Mouse (Mus musculus) c-Kit-positive CD71-positive TER-119-positive erythroid progenitor cells, embryonic 14.5 days (primary cell): Measurements from ENCODE around the gene Rragd.
"Not testable (repeated sequence)": the region's sequence is repeated elsewhere in the genome, so short reads cannot be mapped to it uniquely, and the experiment has no call there.

ENCODE experiments used
- DNase-seq: peaks from one replicate; pipeline ENCODE4 v3.0.0-alpha.2; 2013; ENCODE audit warnings: low spot score

Gene Rragd

GRCm38 (mm10) chr4:32985684-32986083, 2.8 kb downstream of the Rragd start:
- DNase-seq = no peak

- peak; percentile 81 for DNase-seq
These were observed 4.2 kb downstream of the Rragd start for GRCm38 (mm10) chr4:32987006-32987405.

- DNase-seq = no peak
These were observed 6.5 kb downstream of the Rragd start for GRCm38 (mm10) chr4:32989346-32989745.

GRCm38 (mm10) chr4:32994168-32994567, 11.3 kb downstream of the Rragd start:
- no peak for DNase-seq

- DNase-seq = no peak
These were observed 13.2 kb downstream of the Rragd start for GRCm38 (mm10) chr4:32996083-32996482.

- DNase-seq = no peak
These were observed 14.7 kb downstream of the Rragd start for GRCm38 (mm10) chr4:32997571-32997970.

- DNase-seq = no peak
These were observed 16.2 kb downstream of the Rragd start for GRCm38 (mm10) chr4:32998996-32999395.

GRCm38 (mm10) chr4:33002081-33002480, 19.2 kb downstream of the Rragd start:
- no peak for DNase-seq

GRCm38 (mm10) chr4:33005595-33006470, 23.0 kb downstream of the Rragd start:
- DNase-seq = not testable (repeated sequence)

GRCm38 (mm10) chr4:33006844-33007243, 24.0 kb downstream of the Rragd start:
- no peak for DNase-seq

GRCm38 (mm10) chr4:33007443-33008217, 24.8 kb downstream of the Rragd start:
- no peak for DNase-seq

GRCm38 (mm10) chr4:33010078-33010477, 27.2 kb downstream of the Rragd start:
- no peak for DNase-seq

GRCm38 (mm10) chr4:33012484-33012883, 29.6 kb downstream of the Rragd start:
- DNase-seq = no peak

- peak; percentile 86 for DNase-seq
These were observed 35.6 kb downstream of the Rragd start for GRCm38 (mm10) chr4:33018361-33018999.

GRCm38 (mm10) chr4:33024420-33024819, 41.6 kb downstream of the Rragd start:
- DNase-seq = no peak

- no peak for DNase-seq
These were observed 46.3 kb downstream of the Rragd start for GRCm38 (mm10) chr4:33029104-33029503.

GRCm38 (mm10) chr4:33030264-33031194, 47.7 kb downstream of the Rragd start:
- peak; percentile 42 for DNase-seq

GRCm38 (mm10) chr4:33031195-33031960, 48.5 kb downstream of the Rragd start, which contains the start of gene Ube2j1:
TSS of gene Ube2j1 (plus strand) at chr4:33031416.
- peak; percentile 68 for DNase-seq

- peak; percentile 29 for DNase-seq
These were observed 49.2 kb downstream of the Rragd start for GRCm38 (mm10) chr4:33032045-33032444.

- no peak for DNase-seq
These were observed 50.7 kb downstream of the Rragd start for GRCm38 (mm10) chr4:33033515-33033914.

GRCm38 (mm10) chr4:33039826-33040225, 57.0 kb downstream of the Rragd start:
- DNase-seq = no peak
